Mouse (Mus musculus): ENCODE data around the gene Begain. TPM values are rescaled to one million over a fixed set of nuclear protein-coding genes. Genes with fewer than 3 reads are reported as not detected.

Gene Begain
- total RNA-seq, 2 experiments from 2014 or later: 130 to 138 TPM

DNA sequence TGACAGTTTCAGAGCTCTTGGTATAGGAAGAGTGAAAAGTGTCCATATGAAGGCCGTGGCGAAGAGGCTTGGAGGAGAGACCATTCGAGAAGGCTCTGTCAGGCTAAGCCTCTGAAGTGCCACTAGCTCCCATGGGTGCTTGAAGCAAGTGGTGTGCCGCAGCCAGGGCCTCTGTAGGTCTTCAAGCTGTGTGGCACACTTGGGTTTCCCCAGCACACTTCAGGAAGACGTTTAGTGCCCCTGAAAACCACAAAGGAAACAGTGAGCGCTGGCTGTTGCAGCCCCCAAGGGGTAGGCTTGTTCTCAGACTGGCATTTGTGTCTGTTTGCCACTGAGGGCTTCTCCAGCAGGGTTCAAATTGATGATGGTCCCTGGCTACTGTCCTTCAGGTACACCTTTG lies 84.5 kb downstream of the Begain start:
- no peak for DNase-seq
- intact Hi-C loops (cut with DNase I): no loop called here

GRCm38 (mm10) chr12:108982684-108982960 lies 85.4 kb downstream of the Begain start:
- DNase-seq: no peak
- intact Hi-C loops (cut with DNase I): no loop called here

Other genes with a start within 250 kb of the Begain start
- gene Slc25a29, start 232.3 kb downstream of the Begain start, total RNA-seq (2021): 10 to 100 TPM; 15.8 to 17.5 TPM
- 10 to 100 TPM; 12.4 to 13.3 TPM for gene Slc25a47, start 232.2 kb downstream of the Begain start, total RNA-seq (2021)
- 1 to 10 TPM; 4.9 to 6.2 TPM for gene Wdr25, start 174.6 kb downstream of the Begain start, total RNA-seq (2021)
- gene Wars, start 174.0 kb downstream of the Begain start, total RNA-seq (2021): 10 to 100 TPM; 93.2 to 99.7 TPM